Mouse (Mus musculus): ENCODE results near the gene Tgfb1i1. TPM values are rescaled to one million over a fixed set of nuclear protein-coding genes. Genes with fewer than 3 reads are reported as not detected.

The Tgfb1i1 gene
- 0.70 TPM for polyA plus RNA-seq (2017; shearing (Covaris generic))

GRCm38 (mm10) chr7:128246496-128247391 lies at the start of gene Tgfb1i1:
TSS of gene Tgfb1i1 (plus strand) at chr7:128246812.

GRCm38 (mm10) chr7:128206152-128206551 lies 40.5 kb upstream of the Tgfb1i1 start, which contains the start of gene Cox6a2:
TSS of gene Cox6a2 (minus strand) at chr7:128206387.

GRCm38 (mm10) chr7:128236856-128237592 lies 9.6 kb upstream of the Tgfb1i1 start, which contains the start of gene Armc5:
TSS of gene Armc5 (plus strand) at chr7:128237342.

GRCm38 (mm10) chr7:128237927-128238778 lies 8.5 kb upstream of the Tgfb1i1 start, which contains the start of gene 9130023H24Rik:
TSS of gene 9130023H24Rik (minus strand) at chr7:128238031.

GRCm38 (mm10) chr7:128265411-128265810 lies 18.8 kb downstream of the Tgfb1i1 start, which contains the start of gene Slc5a2:
TSS of gene Slc5a2 (plus strand) at chr7:128265657.

GRCm38 (mm10) chr7:128297617-128298480 lies 51.2 kb downstream of the Tgfb1i1 start, which contains the start of gene BC017158:
TSS of gene BC017158 (minus strand) at chr7:128298170.

Other genes with a start within 250 kb of the Tgfb1i1 start
- gene Trim72, start 242.9 kb upstream of the Tgfb1i1 start, polyA plus RNA-seq (2017; shearing (Covaris generic)), result not detected
- 2.0 TPM for gene Itgam, start 184.2 kb upstream of the Tgfb1i1 start, polyA plus RNA-seq (2017; shearing (Covaris generic))
- not detected for gene Gm49368, start 184.1 kb upstream of the Tgfb1i1 start, polyA plus RNA-seq (2017; shearing (Covaris generic))
- gene Itgax, start 117.3 kb upstream of the Tgfb1i1 start, polyA plus RNA-seq (2017; shearing (Covaris generic)), result not detected
- gene Itgad, start 92.4 kb upstream of the Tgfb1i1 start, polyA plus RNA-seq (2017; shearing (Covaris generic)), result 0.20 TPM
- not detected for gene Cox6a2, start 40.4 kb upstream of the Tgfb1i1 start, polyA plus RNA-seq (2017; shearing (Covaris generic))
- gene Armc5, start 9.5 kb upstream of the Tgfb1i1 start, polyA plus RNA-seq (2017; shearing (Covaris generic)), result 20.8 TPM
- gene 9130023H24Rik, start 8.8 kb upstream of the Tgfb1i1 start, polyA plus RNA-seq (2017; shearing (Covaris generic)), result 0.82 TPM
- gene Slc5a2, start 18.8 kb downstream of the Tgfb1i1 start, polyA plus RNA-seq (2017; shearing (Covaris generic)), result not detected
- gene BC017158, start 51.4 kb downstream of the Tgfb1i1 start, polyA plus RNA-seq (2017; shearing (Covaris generic)), result 21.2 TPM
- gene Rgs10, start 171.9 kb downstream of the Tgfb1i1 start, polyA plus RNA-seq (2017; shearing (Covaris generic)), result 254 TPM
- gene Tial1, start 214.9 kb downstream of the Tgfb1i1 start, polyA plus RNA-seq (2017; shearing (Covaris generic)), result 30.9 TPM

Data from naive thymus-derived CD4-positive, alpha-beta T cell, adult 5 months (primary cell).